Comparison of ENCODE assay signal across 11 mouse cellular contexts in genomic region chr9:21249629-21250508, GRCm38 (mm10). TPM values are rescaled to one million over a fixed set of nuclear protein-coding genes. Genes with fewer than 3 reads are reported as not detected.
DNase-seq lines count a peak whose midpoint lies in the region; ATAC-seq and TF ChIP-seq lines count a peak whose summit lies in the region.
"Had no signal": no experiment of that assay in that cellular context is flagged by ENCODE, and none has a peak within 500 bp of the region (broad histone marks: within the 10 kb centered on the region; RNA-seq: fewer than 3 reads in every experiment).

No protein-coding gene starts in this region.

- peaks cover 45% of the 10 kb centered on the region for H3K27me3 ChIP-seq in kidney, postnatal 0 days (ENCODE audit: insufficient read depth, low read length)
- peaks cover 69% of the 10 kb centered on the region for H3K27me3 ChIP-seq in liver, embryonic 16.5 days (ENCODE audit: control insufficient read depth, insufficient read depth, low read depth, low read length)
- H3K27me3 ChIP-seq in cerebellum, adult 2 months (ENCODE audit: control insufficient read depth, insufficient read depth, low read length): no peaks in the 10 kb centered on the region; the same call in 1 of the 2 replicates

- no peaks in the 10 kb centered on the region for H3K9me3 ChIP-seq in kidney, postnatal 0 days (replicated peaks; ENCODE audit: low read length)
- no peaks in the 10 kb centered on the region for H3K9me3 ChIP-seq in liver, embryonic 16.5 days (replicated peaks; ENCODE audit: control insufficient read depth, low read length)

- H3K27ac ChIP-seq in kidney, postnatal 0 days: no peak overlapping the region
- H3K27ac ChIP-seq in liver, embryonic 16.5 days (ENCODE audit: low read length): no peak overlapping the region
- no peak overlapping the region for H3K27ac ChIP-seq in cerebellum, adult 2 months (ENCODE audit: insufficient read depth, low read length)
- H3K27ac ChIP-seq: macrophage had no signal

- ATAC-seq in kidney, postnatal 0 days (replicated peaks; ENCODE audit: low FRiP score, low read depth): 0 out of 2 replicates have a peak, but pooled peaks have one; percentile 7
- ATAC-seq in liver, embryonic 16.5 days (ENCODE audit: low read depth): peak; percentile 59
- ATAC-seq: inflammation-experienced regulatory T-cells, adult 6 months had no signal

- no peak overlapping the region for H3K4me2 ChIP-seq in kidney, postnatal 0 days (ENCODE audit: low read length)
- H3K4me2 ChIP-seq in liver, embryonic 16.5 days (ENCODE audit: low read depth, low read length): no peak overlapping the region

- no peak overlapping the region for H3K4me3 ChIP-seq in kidney, postnatal 0 days (replicated peaks; ENCODE audit: low read depth, low read length)
- no peak overlapping the region for H3K4me3 ChIP-seq in liver, embryonic 16.5 days (ENCODE audit: low read depth, low read length)
- no peak overlapping the region for H3K4me3 ChIP-seq in cerebellum, adult 2 months (replicated peaks; ENCODE audit: insufficient read depth, low read depth, low read length)

- no peak overlapping the region for H3K9ac ChIP-seq in kidney, postnatal 0 days (ENCODE audit: low read depth, low read length)
- no peak overlapping the region for H3K9ac ChIP-seq in liver, embryonic 16.5 days (ENCODE audit: low read depth, low read length)

- no peaks in the 10 kb centered on the region for H3K36me3 ChIP-seq in kidney, postnatal 0 days (ENCODE audit: insufficient read depth, low read length)
- no peaks in the 10 kb centered on the region for H3K36me3 ChIP-seq in liver, embryonic 16.5 days (ENCODE audit: control insufficient read depth, insufficient read depth)

- no peak for TF ChIP-seq CTCF in kidney, postnatal 0 days (IDR thresholded peaks at IDR 0.05; ENCODE audit: low read depth)
- TF ChIP-seq CTCF in cerebellum, adult 2 months (IDR thresholded peaks at IDR 0.05; ENCODE audit: borderline replicate concordance, insufficient read depth, low read depth, low read length): no peak

- TF ChIP-seq POLR2A in cerebellum, adult 2 months (IDR thresholded peaks at IDR 0.05; ENCODE audit: borderline replicate concordance, insufficient read depth, low read length): no peak

- WGBS in kidney, postnatal 0 days: 18% methylated on average over 17 of the region's 17 CpGs
- 24% methylated on average over 17 of the region's 17 CpGs for WGBS in liver, embryonic 16.5 days (ENCODE audit: insufficient replicate concordance)
- WGBS in cerebellum, adult 2 months: 59% methylated on average over 17 of the region's 17 CpGs

- peaks cover under 1% of the 10 kb centered on the region; the same call in 1 of the 2 replicates for H3K4me1 ChIP-seq in kidney, postnatal 0 days (replicated peaks; ENCODE audit: insufficient read depth, low read length)
- H3K4me1 ChIP-seq in liver, embryonic 16.5 days (ENCODE audit: control insufficient read depth, low read depth, low read length): peaks cover 10% of the 10 kb centered on the region
- H3K4me1 ChIP-seq in cerebellum, adult 2 months (ENCODE audit: control insufficient read depth, insufficient read depth, low read length): peaks cover 4% of the 10 kb centered on the region; the same call in 1 of the 2 replicates

- DNase-seq in adrenal gland, postnatal 10 days: peak; percentile 34
- DNase-seq in adrenal gland, postnatal 36 days: no peak
- no peak for DNase-seq in kidney, postnatal 0 days (ENCODE audit: low spot score)
- DNase-seq in kidney, adult 18-20 months: no peak
- DNase-seq in ZHBTc4 (ENCODE audit: low read depth, low spot score): peak; percentile 30
- DNase-seq in cerebellum, adult 2 months: no peak
- DNase-seq in right cerebral cortex, postnatal 36 days (ENCODE audit: low spot score in 2 of 2): no peak
- DNase-seq: adrenal gland, postnatal 25 days had no signal

RNA-seq across cellular contexts. Expression of gene S1pr5, which starts 1.6 kb away (rescaled TPM):
- total RNA-seq in adrenal gland, postnatal 10 days (2021): 1 to 10 TPM; 1.4 to 1.7 TPM
- under 1 TPM in 1 of 2 experiments, not detected in 1; 0.99 TPM for total RNA-seq in adrenal gland, postnatal 36 days (2021)
- polyA plus RNA-seq in kidney, postnatal 0 days (2015; fragmentation: Nextera tagmentation; extraction: Ambion mirVana): 0.11 TPM in 1 of 2 replicates, not detected in the other
- 0.13 and 0.14 TPM in 2 replicates for polyA plus RNA-seq in liver, embryonic 16.5 days (2015; fragmentation: Nextera tagmentation; extraction: Ambion mirVana)
- 40.8 and 44.6 TPM in 2 replicates for polyA plus RNA-seq in cerebellum, adult 2 months (2012; rRNA removed)
- polyA plus RNA-seq: macrophage had no signal

RNA-seq across cellular contexts. Expression of gene Keap1, which starts 10.7 kb away (rescaled TPM):
- 10 to 100 TPM; 39.4 to 45.8 TPM for total RNA-seq in adrenal gland, postnatal 10 days (2021)
- total RNA-seq in adrenal gland, postnatal 36 days (2021): 10 to 100 TPM; 45.8 to 46.0 TPM
- 49.3 and 50.8 TPM in 2 replicates for polyA plus RNA-seq in kidney, postnatal 0 days (2015; fragmentation: Nextera tagmentation; extraction: Ambion mirVana)
- 26.2 and 27.7 TPM in 2 replicates for polyA plus RNA-seq in liver, embryonic 16.5 days (2015; fragmentation: Nextera tagmentation; extraction: Ambion mirVana)
- 60.5 and 63.1 TPM in 2 replicates for polyA plus RNA-seq in cerebellum, adult 2 months (2012; rRNA removed)

RNA-seq across cellular contexts. Expression of gene Atg4d, which starts 15.2 kb away (rescaled TPM):
- total RNA-seq in adrenal gland, postnatal 10 days (2021): 10 to 100 TPM; 45.4 to 48.1 TPM
- 10 to 100 TPM; 39.1 to 39.5 TPM for total RNA-seq in adrenal gland, postnatal 36 days (2021)
- 51.7 and 52.9 TPM in 2 replicates for polyA plus RNA-seq in kidney, postnatal 0 days (2015; fragmentation: Nextera tagmentation; extraction: Ambion mirVana)
- 90.4 and 95.3 TPM in 2 replicates for polyA plus RNA-seq in liver, embryonic 16.5 days (2015; fragmentation: Nextera tagmentation; extraction: Ambion mirVana)
- 70.9 and 72.4 TPM in 2 replicates for polyA plus RNA-seq in cerebellum, adult 2 months (2012; rRNA removed)

RNA-seq across cellular contexts. Expression of gene Kri1, which starts 37.9 kb away (rescaled TPM):
- total RNA-seq in adrenal gland, postnatal 10 days (2021): 10 to 100 TPM; 28.8 to 38.4 TPM
- total RNA-seq in adrenal gland, postnatal 36 days (2021): 10 to 100 TPM; 24.8 to 32.2 TPM
- polyA plus RNA-seq in kidney, postnatal 0 days (2015; fragmentation: Nextera tagmentation; extraction: Ambion mirVana): 8.7 and 10.6 TPM in 2 replicates
- polyA plus RNA-seq in liver, embryonic 16.5 days (2015; fragmentation: Nextera tagmentation; extraction: Ambion mirVana): 5.5 and 8.1 TPM in 2 replicates
- polyA plus RNA-seq in cerebellum, adult 2 months (2012; rRNA removed): 46.8 and 48.2 TPM in 2 replicates

RNA-seq across cellular contexts. Expression of gene Cdkn2d, which starts 41.3 kb away (rescaled TPM):
- total RNA-seq in adrenal gland, postnatal 10 days (2021): 10 to 100 TPM; 16.8 to 23.8 TPM
- 10 to 100 TPM; 14.2 to 16.0 TPM for total RNA-seq in adrenal gland, postnatal 36 days (2021)
- polyA plus RNA-seq in kidney, postnatal 0 days (2015; fragmentation: Nextera tagmentation; extraction: Ambion mirVana): 31.4 and 37.8 TPM in 2 replicates
- polyA plus RNA-seq in liver, embryonic 16.5 days (2015; fragmentation: Nextera tagmentation; extraction: Ambion mirVana): 120 and 128 TPM in 2 replicates
- polyA plus RNA-seq in cerebellum, adult 2 months (2012; rRNA removed): 76.6 and 88.6 TPM in 2 replicates

Comparison
In these comparisons a context has a peak if more than half of its experiments do, and no peak if none do; other contexts are left out.
1. DNase-seq: peak in adrenal gland, postnatal 10 days (single experiment) and ZHBTc4 (single experiment); none in adrenal gland, postnatal 36 days (0 of 2), kidney, postnatal 0 days (single experiment), kidney, adult 18-20 months (single experiment), cerebellum, adult 2 months (0 of 2) and right cerebral cortex, postnatal 36 days (0 of 2).
2. RNA of gene S1pr5, which starts 1.6 kb away (polyA plus RNA-seq): 40.8 to 44.6 TPM in cerebellum, adult 2 months; 0.13 to 0.14 TPM in liver, embryonic 16.5 days and 0.11 TPM in kidney, postnatal 0 days; every median in the first group is over 10 times any median in the second.